Mouse (Mus musculus): ENCODE measurements around the gene 1110017D15Rik. TPM values are rescaled to one million over a fixed set of nuclear protein-coding genes. Genes with fewer than 3 reads are reported as not detected.

1110017D15Rik gene
- polyA plus RNA-seq, 1 experiment from 2014 or later = 11.1 TPM

DNA sequence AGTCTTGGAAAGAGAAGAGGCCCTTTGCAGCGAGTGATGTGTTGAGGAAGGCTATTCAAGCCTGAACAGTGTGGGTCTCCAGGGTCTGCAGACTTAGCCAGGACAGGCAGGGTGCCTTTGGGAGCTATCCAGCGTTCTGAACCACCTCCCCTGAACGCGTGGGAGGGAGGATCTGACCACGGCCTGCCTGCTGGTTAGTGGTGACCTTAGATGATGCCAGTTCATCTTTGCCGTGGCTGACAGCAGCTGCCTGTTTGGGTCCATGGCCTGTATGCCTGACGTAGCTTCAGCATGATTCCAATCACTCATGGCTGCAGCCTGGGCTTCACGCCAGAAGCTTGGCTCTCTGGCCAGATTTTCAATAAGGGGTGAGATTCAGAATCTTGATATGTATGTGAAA lies 28.9 kb upstream of the 1110017D15Rik start:
- H3K27me3 ChIP-seq (replicated peaks; ENCODE audit: control insufficient read depth, insufficient read depth, low read length) = no peaks in the 10 kb centered on the region
- no peak overlapping the region for H3K4me2 ChIP-seq (ENCODE audit: low read length)
- H3K9me3 ChIP-seq (ENCODE audit: control insufficient read depth, low read length) = no peaks in the 10 kb centered on the region
- H3K9ac ChIP-seq (replicated peaks; ENCODE audit: low read depth, low read length) = no peak overlapping the region
- peak; percentile 36 for ATAC-seq
- no peaks in the 10 kb centered on the region for H3K36me3 ChIP-seq (ENCODE audit: control insufficient read depth, insufficient read depth)
- no peak overlapping the region for H3K4me3 ChIP-seq (replicated peaks; ENCODE audit: low read length)
- 12% methylated on average over 8 of the region's 8 CpGs for WGBS
- peaks cover 17% of the 10 kb centered on the region for H3K4me1 ChIP-seq (replicated peaks; ENCODE audit: control insufficient read depth, insufficient read depth, low read length)
- no peak overlapping the region for H3K27ac ChIP-seq (ENCODE audit: low read length)

GRCm38 (mm10) chr4:41542136-41542535 lies 25.0 kb upstream of the 1110017D15Rik start:
- 74% methylated on average over 8 of the region's 8 CpGs for WGBS
- Histone ChIP-seq H3K36me3 (ENCODE audit: control insufficient read depth, insufficient read depth) (no peaks in the 10 kb centered on the region), H3K9ac (replicated peaks; ENCODE audit: low read depth, low read length) (no peak overlapping the region), H3K4me3 (replicated peaks; ENCODE audit: low read length) (no peak overlapping the region), H3K27ac (ENCODE audit: low read length) (no peak overlapping the region), H3K9me3 (ENCODE audit: control insufficient read depth, low read length) (no peaks in the 10 kb centered on the region), H3K4me2 (ENCODE audit: low read length) (no peak overlapping the region), H3K4me1 (replicated peaks; ENCODE audit: control insufficient read depth, insufficient read depth, low read length) (peaks cover 11% of the 10 kb centered on the region), H3K27me3 (replicated peaks; ENCODE audit: control insufficient read depth, insufficient read depth, low read length) (no peaks in the 10 kb centered on the region)
- no peak for ATAC-seq

DNA sequence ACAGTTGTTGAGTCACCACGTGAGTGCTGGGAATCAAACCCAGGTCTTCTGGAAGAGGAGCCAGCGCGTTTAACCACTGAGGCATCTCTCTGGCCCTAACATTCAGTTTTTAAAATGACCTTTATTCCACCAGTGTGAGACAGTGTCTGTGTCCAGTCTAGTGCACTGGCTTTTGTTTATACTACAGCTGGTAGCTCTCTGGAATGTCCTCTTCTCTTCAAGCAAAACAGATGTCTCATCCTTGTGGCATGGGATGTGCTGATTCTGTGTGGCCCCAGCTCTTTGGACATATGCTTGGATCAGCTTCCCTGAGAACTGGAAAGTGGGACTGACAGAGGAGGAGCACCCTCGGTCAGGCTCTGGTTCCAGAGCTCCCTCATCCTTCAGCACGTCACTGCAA lies 17.7 kb upstream of the 1110017D15Rik start:
- no peaks in the 10 kb centered on the region for H3K9me3 ChIP-seq (ENCODE audit: control insufficient read depth, low read length)
- H3K4me3 ChIP-seq (replicated peaks; ENCODE audit: low read length) = no peak overlapping the region
- no peaks in the 10 kb centered on the region for H3K4me1 ChIP-seq (replicated peaks; ENCODE audit: control insufficient read depth, insufficient read depth, low read length)
- no peak overlapping the region for H3K4me2 ChIP-seq (ENCODE audit: low read length)
- H3K27ac ChIP-seq (ENCODE audit: low read length) = no peak overlapping the region
- no peak overlapping the region for H3K9ac ChIP-seq (replicated peaks; ENCODE audit: low read depth, low read length)
- 83% methylated on average over 5 of the region's 5 CpGs for WGBS
- no peak for ATAC-seq
- H3K27me3 ChIP-seq (replicated peaks; ENCODE audit: control insufficient read depth, insufficient read depth, low read length) = no peaks in the 10 kb centered on the region
- no peaks in the 10 kb centered on the region for H3K36me3 ChIP-seq (ENCODE audit: control insufficient read depth, insufficient read depth)

DNA sequence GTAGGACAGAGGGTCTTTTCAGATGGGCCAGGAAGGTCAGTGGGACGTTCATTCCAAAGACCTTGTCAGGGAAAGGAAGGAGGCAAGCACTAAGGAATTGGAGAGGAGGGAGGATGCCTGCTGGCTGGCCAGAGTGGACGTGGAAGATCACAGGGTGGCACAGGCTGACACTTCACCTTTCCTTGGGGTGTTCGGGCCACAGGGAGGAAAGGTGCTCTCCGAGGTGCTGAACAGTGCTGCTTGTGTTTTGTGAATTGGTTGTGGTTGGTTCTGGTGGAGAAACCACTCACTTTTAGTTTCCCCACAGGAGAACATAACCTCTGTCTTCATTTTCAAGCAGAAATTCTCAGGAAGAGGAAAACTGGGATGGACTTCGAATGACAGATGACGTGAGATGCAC lies 15.3 kb upstream of the 1110017D15Rik start:
- no peak overlapping the region for H3K27ac ChIP-seq (ENCODE audit: low read length)
- H3K4me2 ChIP-seq (ENCODE audit: low read length) = no peak overlapping the region
- no peaks in the 10 kb centered on the region for H3K36me3 ChIP-seq (ENCODE audit: control insufficient read depth, insufficient read depth)
- peaks cover 14% of the 10 kb centered on the region for H3K4me1 ChIP-seq (replicated peaks; ENCODE audit: control insufficient read depth, insufficient read depth, low read length)
- no peak for ATAC-seq
- no peak overlapping the region for H3K4me3 ChIP-seq (replicated peaks; ENCODE audit: low read length)
- no peaks in the 10 kb centered on the region for H3K9me3 ChIP-seq (ENCODE audit: control insufficient read depth, low read length)
- H3K27me3 ChIP-seq (replicated peaks; ENCODE audit: control insufficient read depth, insufficient read depth, low read length) = no peaks in the 10 kb centered on the region
- WGBS = 30% methylated on average over 6 of the region's 6 CpGs
- no peak overlapping the region for H3K9ac ChIP-seq (replicated peaks; ENCODE audit: low read depth, low read length)

GRCm38 (mm10) chr4:41527996-41528395 lies 10.9 kb upstream of the 1110017D15Rik start:
- 12% methylated on average over 8 of the region's 8 CpGs for WGBS
- Histone ChIP-seq H3K36me3 (ENCODE audit: control insufficient read depth, insufficient read depth) (no peaks in the 10 kb centered on the region), H3K4me1 (replicated peaks; ENCODE audit: control insufficient read depth, insufficient read depth, low read length) (peaks cover 24% of the 10 kb centered on the region), H3K27me3 (replicated peaks; ENCODE audit: control insufficient read depth, insufficient read depth, low read length) (no peaks in the 10 kb centered on the region), H3K27ac (ENCODE audit: low read length) (no peak overlapping the region), H3K4me2 (ENCODE audit: low read length) (no peak overlapping the region), H3K4me3 (replicated peaks; ENCODE audit: low read length) (no peak overlapping the region), H3K9ac (replicated peaks; ENCODE audit: low read depth, low read length) (no peak overlapping the region), H3K9me3 (ENCODE audit: control insufficient read depth, low read length) (no peaks in the 10 kb centered on the region)
- no peak for ATAC-seq

- Histone ChIP-seq H3K4me1 (replicated peaks; ENCODE audit: control insufficient read depth, insufficient read depth, low read length) (peaks cover 24% of the 10 kb centered on the region), H3K27me3 (replicated peaks; ENCODE audit: control insufficient read depth, insufficient read depth, low read length) (no peaks in the 10 kb centered on the region), H3K9me3 (ENCODE audit: control insufficient read depth, low read length) (no peaks in the 10 kb centered on the region), H3K36me3 (ENCODE audit: control insufficient read depth, insufficient read depth) (no peaks in the 10 kb centered on the region), H3K27ac (ENCODE audit: low read length) (no peak overlapping the region), H3K4me3 (replicated peaks; ENCODE audit: low read length) (no peak overlapping the region), H3K4me2 (ENCODE audit: low read length) (no peak overlapping the region), H3K9ac (replicated peaks; ENCODE audit: low read depth, low read length) (peak overlapping the region; percentile 35; the same call in 1 of the 2 replicates)
- peak; percentile 25 for ATAC-seq
- 19% methylated on average over 13 of the region's 13 CpGs for WGBS
Measured at GRCm38 (mm10) chr4:41527076-41527475, 9.9 kb upstream of the 1110017D15Rik start.

DNA sequence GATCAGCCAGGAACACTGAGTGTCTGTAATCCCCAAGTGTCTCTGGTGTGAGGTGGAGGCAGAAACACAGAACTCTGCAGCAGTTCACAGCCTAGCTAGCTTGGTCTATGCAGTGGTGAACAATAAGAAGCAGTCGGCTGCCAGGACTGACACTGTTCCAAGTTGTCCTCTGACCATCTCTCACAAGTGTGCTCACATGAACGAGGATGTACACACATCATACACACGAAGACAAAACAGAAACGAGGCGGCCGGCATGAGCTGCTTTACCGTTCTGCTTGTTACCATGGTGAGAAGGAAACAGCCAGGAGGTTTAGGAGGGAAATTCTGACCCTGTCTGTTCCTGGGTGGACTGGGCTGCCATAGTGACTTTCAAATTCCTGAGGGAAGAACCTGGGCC lies 9.4 kb upstream of the 1110017D15Rik start:
- ATAC-seq = peak; percentile 20
- Histone ChIP-seq H3K9me3 (ENCODE audit: control insufficient read depth, low read length) (no peaks in the 10 kb centered on the region), H3K27ac (ENCODE audit: low read length) (no peak overlapping the region), H3K4me2 (ENCODE audit: low read length) (no peak overlapping the region), H3K4me1 (replicated peaks; ENCODE audit: control insufficient read depth, insufficient read depth, low read length) (peaks cover 24% of the 10 kb centered on the region), H3K36me3 (ENCODE audit: control insufficient read depth, insufficient read depth) (no peaks in the 10 kb centered on the region), H3K9ac (replicated peaks; ENCODE audit: low read depth, low read length) (no peak overlapping the region; the same call in 1 of the 2 replicates), H3K4me3 (replicated peaks; ENCODE audit: low read length) (no peak overlapping the region), H3K27me3 (replicated peaks; ENCODE audit: control insufficient read depth, insufficient read depth, low read length) (no peaks in the 10 kb centered on the region)
- WGBS = 18% methylated on average over 7 of the region's 7 CpGs

DNA sequence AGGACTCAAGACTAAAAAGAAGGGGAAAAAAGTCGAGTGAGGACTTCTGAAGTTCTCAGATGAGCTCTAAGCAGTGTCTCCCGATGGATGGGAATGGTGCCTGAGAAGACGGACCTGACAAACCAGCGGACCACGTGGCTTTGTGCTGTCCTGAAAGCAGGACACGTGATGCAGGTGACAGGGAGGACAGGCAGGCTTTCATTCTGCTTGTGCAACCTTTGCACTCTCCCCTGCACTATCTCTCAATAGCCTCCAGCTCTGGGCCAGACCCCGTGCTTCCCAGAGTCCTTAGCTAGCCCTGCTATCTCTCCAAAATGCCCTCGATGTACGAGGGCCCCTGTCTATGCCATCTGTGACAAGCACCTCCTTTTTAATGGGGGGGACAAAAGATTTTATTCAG lies 7.7 kb upstream of the 1110017D15Rik start:
- Histone ChIP-seq H3K27ac (ENCODE audit: low read length) (no peak overlapping the region), H3K9ac (replicated peaks; ENCODE audit: low read depth, low read length) (no peak overlapping the region), H3K27me3 (replicated peaks; ENCODE audit: control insufficient read depth, insufficient read depth, low read length) (no peaks in the 10 kb centered on the region), H3K4me3 (replicated peaks; ENCODE audit: low read length) (no peak overlapping the region), H3K4me1 (replicated peaks; ENCODE audit: control insufficient read depth, insufficient read depth, low read length) (peaks cover 24% of the 10 kb centered on the region), H3K4me2 (ENCODE audit: low read length) (no peak overlapping the region), H3K36me3 (ENCODE audit: control insufficient read depth, insufficient read depth) (no peaks in the 10 kb centered on the region), H3K9me3 (ENCODE audit: control insufficient read depth, low read length) (no peaks in the 10 kb centered on the region)
- WGBS = 81% methylated on average over 9 of the region's 9 CpGs
- ATAC-seq = no peak

- ATAC-seq = no peak
- WGBS = 86% methylated on average over 7 of the region's 7 CpGs
Measured at GRCm38 (mm10) chr4:41523839-41524238, 6.7 kb upstream of the 1110017D15Rik start.

GRCm38 (mm10) chr4:41522788-41523187 lies 5.7 kb upstream of the 1110017D15Rik start:
- no peak overlapping the region for H3K4me2 ChIP-seq (ENCODE audit: low read length)
- no peaks in the 10 kb centered on the region for H3K9me3 ChIP-seq (ENCODE audit: control insufficient read depth, low read length)
- peaks cover 13% of the 10 kb centered on the region for H3K4me1 ChIP-seq (replicated peaks; ENCODE audit: control insufficient read depth, insufficient read depth, low read length)
- H3K27me3 ChIP-seq (replicated peaks; ENCODE audit: control insufficient read depth, insufficient read depth, low read length) = no peaks in the 10 kb centered on the region
- H3K27ac ChIP-seq (ENCODE audit: low read length) = no peak overlapping the region
- H3K36me3 ChIP-seq (ENCODE audit: control insufficient read depth, insufficient read depth) = 0 out of 2 replicates have a peak, but pooled peaks cover 2% of the 10 kb centered on the region
- 41% methylated on average over 5 of the region's 5 CpGs for WGBS
- no peak for ATAC-seq
- H3K4me3 ChIP-seq (replicated peaks; ENCODE audit: low read length) = no peak overlapping the region
- no peak overlapping the region for H3K9ac ChIP-seq (replicated peaks; ENCODE audit: low read depth, low read length)

More at GRCm38 (mm10) chr4:41523839-41524238, 6.7 kb upstream of the 1110017D15Rik start:
- no peaks in the 10 kb centered on the region for H3K36me3 ChIP-seq (ENCODE audit: control insufficient read depth, insufficient read depth)
- H3K4me3 ChIP-seq (replicated peaks; ENCODE audit: low read length) = no peak overlapping the region
- H3K9ac ChIP-seq (replicated peaks; ENCODE audit: low read depth, low read length) = no peak overlapping the region
- no peak overlapping the region for H3K4me2 ChIP-seq (ENCODE audit: low read length)
- H3K4me1 ChIP-seq (replicated peaks; ENCODE audit: control insufficient read depth, insufficient read depth, low read length) = peaks cover 21% of the 10 kb centered on the region
- no peak overlapping the region for H3K27ac ChIP-seq (ENCODE audit: low read length)
- no peaks in the 10 kb centered on the region for H3K9me3 ChIP-seq (ENCODE audit: control insufficient read depth, low read length)
- no peaks in the 10 kb centered on the region for H3K27me3 ChIP-seq (replicated peaks; ENCODE audit: control insufficient read depth, insufficient read depth, low read length)

Data from forebrain, embryonic 16.5 days (tissue).